Mouse (Mus musculus): ENCODE measurements at regions not wholly inside any gene's neighbourhood (a gene's known extent, or its start where the extent isn't known, plus 50 kb on each side); places are given as distances from the start of the nearest gene placed in this dataset.
"Not testable (repeated sequence)": the region's sequence is repeated elsewhere in the genome, so short reads cannot be mapped to it uniquely, and the experiment has no call there.

DNA sequence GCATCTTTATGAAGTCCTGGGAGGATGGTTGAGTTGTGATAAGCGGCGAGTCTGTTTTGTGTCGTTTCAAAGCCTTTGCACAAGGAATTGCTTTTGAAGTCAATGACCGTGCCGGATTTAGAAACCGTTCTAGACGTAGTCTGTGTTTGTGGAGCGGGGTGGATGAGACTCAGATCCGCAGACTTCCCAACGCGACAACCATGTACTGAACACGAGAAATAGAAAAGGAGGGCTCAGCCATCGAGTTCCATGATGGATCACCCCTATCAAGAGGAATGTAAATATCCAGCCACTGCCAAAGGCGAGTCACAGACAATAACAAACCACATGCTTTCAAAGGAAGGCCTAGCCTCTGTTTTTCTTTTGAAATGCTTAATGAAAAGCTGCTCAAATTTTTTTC lies 120.5 kb downstream of the Mterf1b start:
- Histone ChIP-seq H3K9ac (no peak overlapping the region), H3K9me3 (no peaks in the 10 kb centered on the region), H3K27ac (replicated peaks) (no peak overlapping the region), H3K4me2 (no peak overlapping the region), H3K4me3 (no peak overlapping the region), H3K36me3 (no peaks in the 10 kb centered on the region), H3K27me3 (no peaks in the 10 kb centered on the region), H3K4me1 (replicated peaks) (no peaks in the 10 kb centered on the region)
- 49% methylated on average over 14 of the region's 14 CpGs for WGBS
- no peak for ATAC-seq (ENCODE audit: low read depth)

DNA sequence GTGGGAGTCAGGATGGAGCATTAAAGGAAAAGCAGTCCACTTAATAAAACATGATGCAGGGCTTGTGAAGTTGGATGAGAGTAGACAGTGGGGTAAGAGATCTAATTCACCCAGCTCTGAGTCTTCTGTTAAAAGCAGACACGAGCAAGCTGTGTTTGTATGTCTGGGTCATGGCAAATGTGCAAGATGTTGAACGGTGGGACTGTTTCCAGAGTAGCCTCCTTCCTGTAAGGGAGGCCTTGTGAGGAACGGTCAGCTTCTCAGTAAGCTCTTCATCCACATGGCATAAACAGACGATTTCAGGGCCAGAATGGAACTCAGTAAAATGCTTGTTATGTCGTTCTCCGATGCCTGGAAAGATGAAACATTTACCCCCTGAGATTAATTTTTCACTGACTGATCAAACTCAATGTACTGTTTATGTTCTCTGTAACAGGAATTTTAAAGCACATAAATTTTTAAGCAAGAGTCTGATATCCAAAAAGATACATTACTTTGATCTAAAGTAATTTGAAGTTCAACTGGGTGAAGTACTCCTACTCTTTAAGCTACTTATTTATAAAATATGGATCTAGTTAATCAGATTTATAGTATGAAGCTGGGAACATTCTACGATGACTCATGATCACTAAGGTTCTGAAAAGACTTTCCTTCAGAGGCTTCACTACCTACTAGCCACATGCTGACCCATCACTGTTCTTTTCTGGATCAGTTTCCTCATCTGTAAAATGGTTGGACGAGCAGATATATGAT lies 130.6 kb downstream of the Mterf1b start:
- ATAC-seq (ENCODE audit: low read depth), result no peak
- Histone ChIP-seq H3K4me2 (no peak overlapping the region), H3K27me3 (no peaks in the 10 kb centered on the region), H3K4me1 (replicated peaks) (peaks cover 4% of the 10 kb centered on the region; the same call in 1 of the 2 replicates), H3K9ac (no peak overlapping the region), H3K27ac (replicated peaks) (no peak overlapping the region), H3K36me3 (no peaks in the 10 kb centered on the region), H3K9me3 (0 out of 2 replicates have a peak, but pooled peaks cover 5% of the 10 kb centered on the region), H3K4me3 (no peak overlapping the region)
- 80% methylated on average over 8 of the region's 8 CpGs for WGBS

DNA sequence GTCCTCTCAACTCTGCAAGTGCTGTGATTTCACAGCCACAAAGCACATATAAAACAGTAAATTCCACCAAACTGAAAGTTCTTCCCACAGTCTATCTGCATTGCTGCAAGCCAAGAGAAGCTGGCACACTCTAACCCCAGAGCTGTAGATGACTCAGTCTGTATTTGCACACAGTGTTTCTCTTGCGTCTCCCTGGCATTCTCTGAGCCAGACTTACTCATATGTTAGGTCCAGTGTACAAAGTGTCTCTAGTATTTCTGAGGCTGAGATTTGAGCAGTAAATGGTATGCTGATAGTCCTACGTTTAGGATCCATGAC lies 131.2 kb downstream of the Mterf1b start:
- H3K4me1 ChIP-seq (replicated peaks), result peaks cover 4% of the 10 kb centered on the region; the same call in 1 of the 2 replicates
- ATAC-seq (ENCODE audit: low read depth), result no peak
- H3K4me3 ChIP-seq, result no peak overlapping the region
- H3K36me3 ChIP-seq, result no peaks in the 10 kb centered on the region
- no peak overlapping the region for H3K4me2 ChIP-seq
- 0 out of 2 replicates have a peak, but pooled peaks cover 5% of the 10 kb centered on the region for H3K9me3 ChIP-seq
- no peak overlapping the region for H3K9ac ChIP-seq
- 94% methylated on average over 2 of the region's 2 CpGs for WGBS
- H3K27ac ChIP-seq (replicated peaks), result no peak overlapping the region
- no peaks in the 10 kb centered on the region for H3K27me3 ChIP-seq

DNA sequence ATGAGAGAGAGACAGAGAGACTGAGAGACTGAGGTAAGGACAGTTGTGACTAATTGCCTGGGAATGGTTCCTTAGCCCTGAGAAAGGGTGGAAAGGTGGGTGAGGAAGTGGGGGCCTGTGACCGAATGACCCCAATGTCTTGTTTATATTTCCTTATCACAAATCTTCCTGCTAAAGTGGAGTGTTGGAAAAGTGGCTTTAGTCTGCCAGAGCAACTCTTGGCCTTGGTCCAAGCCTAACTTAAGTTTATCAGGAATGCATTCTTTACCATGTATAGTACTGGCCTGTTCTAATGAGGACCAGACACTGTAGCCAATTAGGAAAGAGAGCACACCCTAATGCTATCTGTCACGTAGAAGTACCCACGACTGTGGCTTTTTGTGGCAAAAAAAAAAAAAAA lies 133.6 kb downstream of the Mterf1b start:
- WGBS, result 35% methylated on average over 3 of the region's 3 CpGs
- ATAC-seq (ENCODE audit: low read depth), result no peak

DNA sequence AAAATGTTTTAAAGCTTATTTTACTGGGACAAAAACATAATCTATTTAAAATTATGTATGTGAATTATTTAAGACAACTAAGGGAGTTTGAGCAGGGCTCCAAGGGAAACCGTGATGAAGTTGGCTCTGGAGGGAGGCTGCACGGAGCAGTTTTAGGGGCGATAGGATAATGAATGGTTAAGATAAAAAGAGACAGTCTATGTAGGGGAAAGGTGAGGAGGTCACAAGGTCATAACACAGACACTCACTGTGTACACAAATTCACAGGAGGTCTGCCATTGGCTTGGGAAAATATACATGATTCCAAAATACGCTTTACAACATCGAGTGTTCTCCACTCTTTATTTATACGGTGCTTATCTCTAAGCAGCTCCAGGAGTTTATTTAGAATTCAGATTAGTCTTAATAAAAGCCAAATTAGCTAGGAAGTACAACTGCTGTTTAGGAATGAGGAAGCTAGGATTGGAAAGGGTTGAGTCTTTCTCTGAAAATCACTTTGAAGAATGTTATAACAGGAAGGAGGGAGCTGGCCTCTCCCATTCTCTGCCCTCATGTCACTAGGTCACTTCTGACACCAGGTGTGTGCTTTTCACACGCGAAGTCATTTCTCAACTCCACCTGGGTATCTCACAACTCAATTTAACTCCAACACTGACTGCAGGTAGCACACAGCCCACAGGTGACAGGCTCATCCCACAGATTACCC lies 134.3 kb downstream of the Mterf1b start:
- WGBS, result 48% methylated on average over 8 of the region's 8 CpGs
- Histone ChIP-seq H3K4me1 (replicated peaks) (peaks cover 4% of the 10 kb centered on the region; the same call in 1 of the 2 replicates), H3K4me2 (no peak overlapping the region), H3K27ac (replicated peaks) (no peak overlapping the region), H3K27me3 (no peaks in the 10 kb centered on the region), H3K9ac (no peak overlapping the region), H3K9me3 (no peaks in the 10 kb centered on the region), H3K36me3 (no peaks in the 10 kb centered on the region), H3K4me3 (no peak overlapping the region)
- ATAC-seq (ENCODE audit: low read depth), result no peak

More for the DNA sequence above, 133.6 kb downstream of the Mterf1b start:
- H3K4me3 ChIP-seq, result no peak overlapping the region
- H3K27ac ChIP-seq (replicated peaks), result no peak overlapping the region
- H3K9ac ChIP-seq, result no peak overlapping the region
- no peaks in the 10 kb centered on the region for H3K36me3 ChIP-seq
- no peaks in the 10 kb centered on the region for H3K9me3 ChIP-seq
- peaks cover 4% of the 10 kb centered on the region; the same call in 1 of the 2 replicates for H3K4me1 ChIP-seq (replicated peaks)
- no peaks in the 10 kb centered on the region for H3K27me3 ChIP-seq
- H3K4me2 ChIP-seq, result no peak overlapping the region

DNA sequence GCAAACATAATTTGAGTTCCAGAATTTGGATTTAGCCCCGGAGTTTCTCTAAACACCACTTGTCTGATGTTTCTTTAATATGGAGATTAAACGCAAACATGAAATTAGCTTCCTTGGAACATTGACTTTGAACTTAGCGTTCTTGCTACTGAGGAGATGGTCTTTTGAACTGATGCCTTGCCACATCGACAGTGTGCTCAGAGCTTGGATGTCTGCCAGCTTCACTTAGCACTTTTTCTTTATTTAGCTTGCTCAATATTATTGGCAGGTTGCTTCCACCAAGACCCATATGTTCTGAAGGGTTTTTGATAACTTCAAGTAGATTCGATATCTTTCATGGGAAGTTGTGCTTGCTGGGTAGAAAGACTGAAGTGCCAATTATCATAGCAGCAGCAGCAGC lies 143.5 kb downstream of the Mterf1b start:
- H3K36me3 ChIP-seq, result no peaks in the 10 kb centered on the region
- WGBS, result 72% methylated on average over 5 of the region's 5 CpGs
- no peaks in the 10 kb centered on the region for H3K9me3 ChIP-seq
- H3K9ac ChIP-seq, result no peak overlapping the region
- H3K4me2 ChIP-seq, result no peak overlapping the region
- H3K4me1 ChIP-seq (replicated peaks), result no peaks in the 10 kb centered on the region
- no peak overlapping the region for H3K27ac ChIP-seq (replicated peaks)
- no peak overlapping the region for H3K4me3 ChIP-seq
- no peak for ATAC-seq (ENCODE audit: low read depth)
- no peaks in the 10 kb centered on the region for H3K27me3 ChIP-seq

DNA sequence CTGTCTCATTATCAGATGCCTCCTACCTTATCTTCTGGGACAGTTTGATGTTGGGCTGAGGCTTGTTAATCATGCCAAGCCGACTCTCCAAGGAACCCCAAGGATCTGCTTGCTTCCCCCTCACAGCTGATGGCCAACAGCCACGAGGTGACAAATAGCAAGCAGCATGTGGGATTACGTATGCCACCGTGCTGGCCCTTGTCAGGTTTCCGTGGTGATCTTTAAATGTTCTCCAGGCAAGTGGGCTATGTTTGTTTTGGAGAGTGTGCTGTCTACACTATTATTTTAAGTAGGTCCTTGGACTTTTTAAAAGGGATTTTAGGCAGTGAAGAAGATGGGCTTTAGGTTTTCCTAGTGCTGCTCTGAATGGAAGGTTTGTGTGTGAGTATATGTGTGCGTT lies 149.8 kb downstream of the Mterf1b start:
- Histone ChIP-seq H3K36me3 (no peaks in the 10 kb centered on the region), H3K4me2 (no peak overlapping the region), H3K9me3 (no peaks in the 10 kb centered on the region), H3K9ac (no peak overlapping the region), H3K27ac (replicated peaks) (no peak overlapping the region), H3K4me1 (replicated peaks) (no peaks in the 10 kb centered on the region), H3K27me3 (no peaks in the 10 kb centered on the region), H3K4me3 (no peak overlapping the region)
- no peak for ATAC-seq (ENCODE audit: low read depth)
- 25% methylated on average over 6 of the region's 6 CpGs for WGBS

DNA sequence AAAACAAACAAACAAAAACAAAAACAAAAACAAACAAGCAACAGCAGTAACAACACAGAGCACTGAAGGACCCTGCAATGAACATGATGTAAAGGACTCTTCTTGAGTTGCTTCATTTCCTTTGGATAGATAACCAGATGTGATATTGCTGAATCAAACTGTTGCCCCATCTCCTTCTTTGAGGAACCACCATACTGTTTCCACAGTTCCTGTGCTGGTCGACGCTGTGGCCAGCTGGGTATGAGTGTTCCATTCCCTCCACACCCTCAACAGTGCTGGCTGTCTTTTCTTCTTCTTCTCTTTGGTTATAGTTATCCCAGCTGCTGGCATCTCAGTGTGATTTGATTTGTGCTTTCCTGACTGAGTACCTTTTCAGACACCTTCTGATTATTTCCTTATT lies 152.3 kb downstream of the Mterf1b start:
- no peak for ATAC-seq (ENCODE audit: low read depth)

DNA sequence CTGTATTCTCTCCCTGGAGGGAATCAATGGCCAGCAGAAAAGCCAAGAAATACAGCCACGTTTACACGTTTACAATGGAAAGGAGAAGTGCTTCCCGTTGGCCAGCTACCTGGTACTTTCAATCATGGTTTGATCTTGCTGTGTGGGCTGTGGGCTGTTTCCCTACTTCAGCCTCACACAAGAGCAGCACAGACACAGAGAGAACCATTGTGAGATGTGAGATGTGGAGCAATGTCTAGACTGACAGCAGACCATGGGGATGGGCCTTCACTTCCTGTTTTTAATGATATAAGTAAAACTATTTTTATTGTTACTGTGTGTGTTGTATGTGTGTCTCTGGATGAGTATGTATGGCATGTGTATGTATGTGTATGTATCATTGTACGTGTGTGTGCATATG lies 156.2 kb downstream of the Mterf1b start:
- Histone ChIP-seq H3K9me3 (no peaks in the 10 kb centered on the region), H3K27me3 (no peaks in the 10 kb centered on the region), H3K4me3 (no peak overlapping the region), H3K9ac (no peak overlapping the region), H3K4me2 (no peak overlapping the region), H3K27ac (replicated peaks) (no peak overlapping the region), H3K36me3 (no peaks in the 10 kb centered on the region), H3K4me1 (replicated peaks) (no peaks in the 10 kb centered on the region)
- 87% methylated on average over 4 of the region's 4 CpGs for WGBS
- ATAC-seq (ENCODE audit: low read depth), result no peak

More for the DNA sequence above, 152.3 kb downstream of the Mterf1b start:
- 90% methylated on average over 2 of the region's 2 CpGs for WGBS
- Histone ChIP-seq H3K36me3 (no peaks in the 10 kb centered on the region), H3K4me3 (no peak overlapping the region), H3K9me3 (no peaks in the 10 kb centered on the region), H3K27ac (replicated peaks) (no peak overlapping the region), H3K9ac (no peak overlapping the region), H3K4me1 (replicated peaks) (no peaks in the 10 kb centered on the region), H3K4me2 (no peak overlapping the region), H3K27me3 (no peaks in the 10 kb centered on the region)

DNA sequence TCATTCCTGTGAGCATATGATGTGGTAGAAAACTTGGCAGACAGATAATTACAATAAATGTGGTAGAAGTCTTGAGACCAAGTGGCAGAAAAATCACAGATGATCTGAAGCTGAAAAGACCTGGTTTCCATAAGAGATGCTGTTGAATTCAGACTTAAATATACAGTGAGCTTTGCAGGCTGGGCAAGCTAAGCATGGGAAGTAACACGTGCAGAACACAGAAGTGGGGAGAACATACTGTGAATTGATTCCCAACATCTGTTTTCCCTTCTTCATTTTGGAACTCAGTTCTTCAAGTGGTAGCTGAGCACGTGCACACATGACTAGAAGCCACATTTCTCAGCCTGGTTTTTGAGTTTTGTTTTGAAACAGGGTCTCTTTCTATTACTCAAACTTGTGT lies 157.8 kb downstream of the Mterf1b start:
- no peak overlapping the region for H3K9ac ChIP-seq
- no peak for ATAC-seq (ENCODE audit: low read depth)
- H3K27me3 ChIP-seq, result no peaks in the 10 kb centered on the region
- no peaks in the 10 kb centered on the region for H3K4me1 ChIP-seq (replicated peaks)
- H3K9me3 ChIP-seq, result no peaks in the 10 kb centered on the region
- H3K27ac ChIP-seq (replicated peaks), result no peak overlapping the region
- no peak overlapping the region for H3K4me2 ChIP-seq
- H3K4me3 ChIP-seq, result no peak overlapping the region
- no peaks in the 10 kb centered on the region for H3K36me3 ChIP-seq
- WGBS, result 83% methylated on average over 2 of the region's 2 CpGs

DNA sequence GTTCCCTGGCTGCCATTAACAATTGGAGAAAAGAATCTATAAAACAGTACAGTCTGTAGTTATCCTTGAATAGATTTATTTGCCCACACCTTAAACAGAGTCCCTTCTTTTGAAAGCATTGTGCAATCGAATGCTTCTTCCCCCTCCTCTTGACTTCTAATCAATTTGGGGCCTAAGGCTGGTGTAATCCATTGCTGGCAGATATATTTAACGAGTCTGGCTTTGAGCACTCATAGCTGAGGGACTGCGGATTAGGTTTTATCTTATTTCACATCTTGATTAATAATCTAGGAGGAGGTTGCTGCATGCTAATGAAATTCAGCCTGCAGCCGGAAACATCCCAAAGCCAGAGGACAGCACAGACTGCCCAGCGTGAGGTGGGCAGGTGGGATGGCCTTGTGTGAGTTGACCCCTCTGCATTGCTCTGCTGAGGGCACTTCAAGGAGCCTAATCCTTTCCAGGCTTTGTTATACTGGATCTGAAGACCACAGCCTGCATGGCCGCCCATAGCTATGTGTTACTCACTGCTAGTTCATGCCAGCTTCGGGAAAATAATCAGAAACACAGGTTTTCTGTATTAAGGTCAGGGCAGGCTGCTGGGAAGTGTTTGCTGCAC lies 163.6 kb downstream of the Mterf1b start:
- Histone ChIP-seq H3K9ac (no peak overlapping the region), H3K4me1 (replicated peaks) (no peaks in the 10 kb centered on the region), H3K27ac (replicated peaks) (no peak overlapping the region), H3K9me3 (no peaks in the 10 kb centered on the region), H3K36me3 (no peaks in the 10 kb centered on the region), H3K4me3 (no peak overlapping the region), H3K4me2 (no peak overlapping the region), H3K27me3 (no peaks in the 10 kb centered on the region)
- no peak for ATAC-seq (ENCODE audit: low read depth)
- WGBS, result 64% methylated on average over 7 of the region's 7 CpGs

DNA sequence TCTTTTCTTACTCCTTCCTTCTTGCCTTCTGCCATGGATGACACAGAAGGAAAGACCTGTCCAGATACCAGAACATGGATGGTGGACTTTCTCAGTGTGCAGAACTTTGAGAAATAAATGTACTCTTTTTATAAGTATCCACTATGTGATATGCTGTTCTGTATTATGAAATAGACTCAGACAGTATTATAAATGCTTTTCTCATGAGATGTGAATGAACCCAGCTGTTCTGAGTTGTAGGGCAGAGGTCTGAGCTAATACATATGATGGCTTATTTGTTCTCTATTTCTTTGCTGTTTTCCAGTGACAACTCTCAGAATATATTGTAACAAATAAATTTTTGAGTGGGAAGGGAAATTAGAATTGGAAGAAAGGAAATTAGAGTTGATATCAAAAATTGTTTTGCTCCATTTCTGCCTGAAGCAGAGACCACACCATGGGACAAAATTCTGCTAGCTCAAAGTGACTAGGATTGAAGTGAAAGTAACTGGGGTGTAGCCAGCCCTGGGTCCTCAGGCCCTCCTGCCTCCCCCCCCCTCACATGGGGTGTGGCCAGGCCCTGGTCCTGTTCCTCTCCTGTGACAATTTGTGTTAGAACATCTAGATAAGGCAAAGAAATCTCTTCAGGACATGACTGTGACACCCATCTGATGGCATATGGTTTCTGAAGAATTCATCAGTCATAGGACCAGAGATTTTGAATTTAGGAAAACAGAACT lies 164.5 kb downstream of the Mterf1b start:
- not testable (repeated sequence) for ATAC-seq (ENCODE audit: low read depth); H3K4me2 ChIP-seq; H3K36me3 ChIP-seq; H3K4me3 ChIP-seq; H3K9ac ChIP-seq; H3K9me3 ChIP-seq; H3K27ac ChIP-seq (replicated peaks); H3K4me1 ChIP-seq (replicated peaks); H3K27me3 ChIP-seq
